Comparison of ENCODE assay signal across 8 mouse cellular contexts in the genomic region with DNA sequence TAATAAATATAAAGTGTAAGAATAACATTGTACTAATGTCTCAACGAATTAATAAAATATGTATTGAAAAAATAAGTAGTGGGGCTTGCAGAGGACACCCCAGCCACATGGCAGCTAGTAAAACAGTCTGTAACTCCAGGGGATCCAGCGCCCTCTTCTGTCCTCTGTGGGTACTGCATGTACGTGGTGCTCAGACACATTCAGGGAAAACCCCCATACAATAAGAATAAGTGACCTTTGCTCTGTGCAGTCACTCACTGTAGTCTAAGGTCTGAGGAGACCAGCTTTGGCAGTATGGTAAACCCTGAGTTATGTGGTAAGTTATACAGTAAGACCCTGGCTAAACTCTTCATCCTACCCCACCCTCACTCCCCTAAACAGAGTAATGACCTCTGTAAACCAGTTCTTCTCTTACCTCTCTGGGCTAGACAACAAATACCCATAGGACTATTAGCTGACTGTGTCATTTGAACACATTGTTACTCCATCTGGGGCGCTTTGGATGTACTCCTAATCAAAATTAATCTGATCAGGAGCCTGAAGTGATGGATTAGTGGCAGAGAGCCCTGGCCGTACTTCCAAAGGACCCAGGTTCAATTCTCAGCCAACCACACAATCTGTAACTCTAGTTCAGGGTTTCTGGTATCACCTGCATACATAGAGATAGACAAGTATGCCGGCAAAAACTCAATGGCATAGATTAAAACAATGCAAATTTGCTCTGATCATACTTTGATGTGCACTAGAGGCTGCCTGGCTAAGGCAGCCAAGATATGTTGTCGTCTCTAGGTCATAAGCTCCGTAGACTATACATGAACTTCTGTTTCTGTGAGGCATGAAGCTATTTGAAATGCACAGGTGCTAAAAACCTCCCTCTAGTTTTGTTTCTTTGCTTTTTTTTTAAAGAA. TPM values are rescaled to one million over a fixed set of nuclear protein-coding genes. Genes with fewer than 3 reads are reported as not detected.
DNase-seq lines count a peak whose midpoint lies in the region; ATAC-seq and TF ChIP-seq lines count a peak whose summit lies in the region.
"Had no signal": no experiment of that assay in that cellular context is flagged by ENCODE, and none has a peak within 500 bp of the region (broad histone marks: within the 10 kb centered on the region; RNA-seq: fewer than 3 reads in every experiment).

No protein-coding gene starts in this region.

- peak overlapping the region; percentile 79; the same call in 1 of the 2 replicates for H3K27ac ChIP-seq in gastrocnemius, adult 2 months

- TF ChIP-seq CTCF in gastrocnemius, adult 2 months (IDR thresholded peaks at IDR 0.05), result no peak; the same call in 1 of the 2 replicates

- peak; percentile 27 for ATAC-seq in activated CD4-positive, CD25-positive, alpha-beta regulatory T cell, adult 4 months
- ATAC-seq in inflammation-experienced regulatory T-cells, adult 6 months, result peak; percentile 29
- peak; percentile 53; the same call in 1 of the 2 replicates for ATAC-seq in megakaryocyte-erythroid progenitor cell, adult 5-6 weeks (replicated peaks; ENCODE audit: low FRiP score, low TSS enrichment, poor library complexity, severe bottlenecking)

- intact Hi-C loops in gastrocnemius, adult 2 months (cut with DNase I), result loop anchor here (1.0 to 5.0 kb wide), 2 partner anchors 27 to 98 kb away; a partner anchor contains a TSS
- intact Hi-C loops in left cerebral cortex, postnatal 10 days (cut with DNase I), result loop anchor here (5.0 kb wide), 1 partner anchor 37 kb away; no protein-coding TSS in a partner anchor

- H3K4me3 ChIP-seq in gastrocnemius, adult 2 months, result no peak overlapping the region
- H3K4me3 ChIP-seq: neural tube, embryonic 13.5 days had no signal

- DNase-seq in cerebellum, postnatal 10 days, result peak; percentile 89 to 93
- DNase-seq in gastrocnemius, adult 2 months, result peak; percentile 83
- peak; percentile 65 to 80 for DNase-seq in left cerebral cortex, postnatal 10 days (ENCODE audit: extremely low spot score in 1 of 2, low spot score in 2 of 2)
- DNase-seq in spleen, postnatal 10 days (ENCODE audit: low spot score in 2 of 2), result peak; percentile 91 to 94

RNA-seq across cellular contexts. Expression of a gene that starts 18.6 kb away (rescaled TPM):
- 10 to 100 TPM; 32.6 to 51.4 TPM for polyA plus RNA-seq in activated CD4-positive, CD25-positive, alpha-beta regulatory T cell, adult 4 months (2017; shearing (Covaris generic))
- total RNA-seq in gastrocnemius, adult 2 months (2021), result 10 to 100 TPM; 11.4 to 17.4 TPM
- 10 to 100 TPM; 28.4 to 42.6 (median 35.6) TPM for polyA plus RNA-seq in inflammation-experienced regulatory T-cells, adult 6 months (2017; shearing (Covaris generic))
- 100 to 1,000 TPM; 202 to 204 TPM for total RNA-seq in left cerebral cortex, postnatal 10 days (2021)
- 41.0 and 43.3 TPM in 2 replicates for total RNA-seq in megakaryocyte-erythroid progenitor cell, adult 5-6 weeks (2014; fragmentation: Nextera tagmentation)
- 24.7 and 26.0 TPM in 2 replicates for total RNA-seq in megakaryocyte-erythroid progenitor cell, adult 5-6 weeks (2017)

RNA-seq across cellular contexts. Expression of a gene that starts 37.9 kb away (rescaled TPM):
- 10 to 100 TPM; 23.4 to 28.1 TPM for polyA plus RNA-seq in activated CD4-positive, CD25-positive, alpha-beta regulatory T cell, adult 4 months (2017; shearing (Covaris generic))
- total RNA-seq in gastrocnemius, adult 2 months (2021), result 10 to 100 TPM; 11.8 to 12.4 TPM
- 10 to 100 TPM; 19.9 to 26.0 (median 20.8) TPM for polyA plus RNA-seq in inflammation-experienced regulatory T-cells, adult 6 months (2017; shearing (Covaris generic))
- total RNA-seq in left cerebral cortex, postnatal 10 days (2021), result 10 to 100 TPM in 1 of 2 experiments, 1 to 10 TPM in 1; 7.4 to 10.2 TPM
- total RNA-seq in megakaryocyte-erythroid progenitor cell, adult 5-6 weeks (2014; fragmentation: Nextera tagmentation), result 14.3 and 17.4 TPM in 2 replicates
- 11.8 and 17.4 TPM in 2 replicates for total RNA-seq in megakaryocyte-erythroid progenitor cell, adult 5-6 weeks (2017)

RNA-seq across cellular contexts. Expression of a gene that starts 47.0 kb away (rescaled TPM):
- not detected for polyA plus RNA-seq in activated CD4-positive, CD25-positive, alpha-beta regulatory T cell, adult 4 months (2017; shearing (Covaris generic))
- not detected for total RNA-seq in gastrocnemius, adult 2 months (2021)
- not detected for polyA plus RNA-seq in inflammation-experienced regulatory T-cells, adult 6 months (2017; shearing (Covaris generic))
- 1 to 10 TPM; 3.1 to 3.5 TPM for total RNA-seq in left cerebral cortex, postnatal 10 days (2021)
- not detected in 2 replicates for total RNA-seq in megakaryocyte-erythroid progenitor cell, adult 5-6 weeks (2014; fragmentation: Nextera tagmentation)
- not detected in 2 replicates for total RNA-seq in megakaryocyte-erythroid progenitor cell, adult 5-6 weeks (2017)

RNA-seq across cellular contexts. Expression of a gene that starts 58.6 kb away (rescaled TPM):
- polyA plus RNA-seq in activated CD4-positive, CD25-positive, alpha-beta regulatory T cell, adult 4 months (2017; shearing (Covaris generic)), result 10 to 100 TPM in 1 of 2 experiments, 1 to 10 TPM in 1; 2.5 to 10.9 TPM
- total RNA-seq in gastrocnemius, adult 2 months (2021), result not detected
- polyA plus RNA-seq in inflammation-experienced regulatory T-cells, adult 6 months (2017; shearing (Covaris generic)), result 1 to 10 TPM; 2.3 to 7.1 (median 4.8) TPM
- under 1 TPM; 0.30 to 0.73 TPM for total RNA-seq in left cerebral cortex, postnatal 10 days (2021)
- 0.49 and 1.2 TPM in 2 replicates for total RNA-seq in megakaryocyte-erythroid progenitor cell, adult 5-6 weeks (2014; fragmentation: Nextera tagmentation)
- 0.46 and 0.75 TPM in 2 replicates for total RNA-seq in megakaryocyte-erythroid progenitor cell, adult 5-6 weeks (2017)

Comparison
In these comparisons a context has a peak if more than half of its experiments do, and no peak if none do; other contexts are left out.
1. RNA of a gene that starts 18.6 kb away (total RNA-seq): 202 to 204 TPM in left cerebral cortex, postnatal 10 days; 24.7 to 43.3 TPM in megakaryocyte-erythroid progenitor cell, adult 5-6 weeks and 11.4 to 17.4 TPM in gastrocnemius, adult 2 months; every median in the first group is over 4 times any median in the second.
2. RNA of a gene that starts 47.0 kb away (total RNA-seq): 3.1 to 3.5 TPM in left cerebral cortex, postnatal 10 days; not detected in gastrocnemius, adult 2 months and not detected in megakaryocyte-erythroid progenitor cell, adult 5-6 weeks; every median in the first group is over 4 times any median in the second.
3. Peak in every context shown above with its lines, with median percentiles within 50 percentile points of each other: ATAC-seq and DNase-seq.